Mouse (Mus musculus) heart, embryonic 12.5 days (tissue): ENCODE data around the gene Zfp605. TPM values are rescaled to one million over a fixed set of nuclear protein-coding genes. Genes with fewer than 3 reads are reported as not detected.
"Not testable (repeated sequence)": the region's sequence is repeated elsewhere in the genome, so short reads cannot be mapped to it uniquely, and the experiment has no call there.

Source experiments
- ATAC-seq: fragments of 200-750 bp; cut with Nextera tagmentation; 2 replicates; pipeline ENCODE4 v1.8.0; 2017; ENCODE audit warnings: moderate TSS enrichment, moderate library complexity; ENCODE audit not compliant: insufficient number of reproducible peaks, low FRiP score
- H3K27ac ChIP-seq: fragments of 300-500 bp; sonication (generic); 2 replicates; pipeline ENCODE4 v1.5.1; 2016; ENCODE audit warnings: mild to moderate bottlenecking, moderate library complexity; ENCODE audit not compliant: poor library complexity, severe bottlenecking
- H3K27me3 ChIP-seq: fragments of 300-500 bp; sonication (generic); replicated peaks from 2 replicates; pipeline ENCODE4 v1.6.1; 2016; ENCODE audit warnings: mild to moderate bottlenecking, moderate library complexity
- H3K36me3 ChIP-seq: fragments of 300-500 bp; sonication (generic); 2 replicates; pipeline ENCODE4 v1.6.1; 2016; ENCODE audit warnings: mild to moderate bottlenecking, moderate library complexity
- H3K4me1 ChIP-seq: fragments of 300-500 bp; sonication (generic); replicated peaks from 2 replicates; pipeline ENCODE4 v1.6.1; 2016; ENCODE audit warnings: mild to moderate bottlenecking
- H3K4me2 ChIP-seq: fragments of 300-500 bp; sonication (generic); 2 replicates; pipeline ENCODE4 v1.6.1; 2016; ENCODE audit warnings: mild to moderate bottlenecking, moderate library complexity
- H3K4me3 ChIP-seq: fragments of 300-500 bp; sonication (generic); 2 replicates; pipeline ENCODE4 v1.5.1; 2016; ENCODE audit warnings: mild to moderate bottlenecking
- H3K9ac ChIP-seq: fragments of 300-500 bp; sonication (generic); 2 replicates; pipeline ENCODE4 v1.6.1; 2016; ENCODE audit warnings: mild to moderate bottlenecking, moderate library complexity
- H3K9me3 ChIP-seq: fragments of 300-500 bp; sonication (generic); replicated peaks from 2 replicates; pipeline ENCODE4 v1.6.1; 2016; ENCODE audit warnings: mild to moderate bottlenecking, moderate library complexity
- WGBS: fragments of 180-500 bp; shearing (Covaris S2); methylation state at CpG from one replicate; pipeline ENCODE4 v1.1.7; 2016; 5-methylcytosine and 5-hydroxymethylcytosine counted together
- polyA plus RNA-seq: library from polyadenylated mRNA; unstranded; fragments of >200 nt; fragmentation: Nextera tagmentation; extraction: Ambion mirVana; gene quantifications from 2 replicates; pipeline ENCODE4 v1.2.1, GENCODE M21; 2016

The Zfp605 gene
- 2.3 and 2.6 TPM in 2 replicates for polyA plus RNA-seq

GRCm38 (mm10) chr5:110109991-110110441, at the start of gene Zfp605:
Gene Zfp605, plus strand, starts transcription at chr5:110110092.
- peak; percentile 51 for ATAC-seq
- peaks cover 35% of the 10 kb centered on the region for H3K36me3 ChIP-seq
- no peaks in the 10 kb centered on the region for H3K27me3 ChIP-seq
- H3K27ac ChIP-seq = peak within 1 kb of the TSS; percentile 91
- H3K4me3 ChIP-seq = peak within 1 kb of the TSS; percentile 64
- H3K9me3 ChIP-seq = 0 out of 2 replicates have a peak, but pooled peaks cover 3% of the 10 kb centered on the region
- peaks cover 14% of the 10 kb centered on the region for H3K4me1 ChIP-seq
- peak within 1 kb of the TSS; percentile 77 for H3K4me2 ChIP-seq
- H3K9ac ChIP-seq = peak within 1 kb of the TSS; percentile 72
- 0% methylated on average over 12 of the region's 12 CpGs for WGBS

GRCm38 (mm10) chr5:110072413-110072812, 37.5 kb upstream of the Zfp605 start, which contains the start of gene Gm17655:
Gene Gm17655, minus strand, starts transcription at chr5:110072513.
- H3K27me3 ChIP-seq, H3K27ac ChIP-seq, H3K4me2 ChIP-seq, H3K4me1 ChIP-seq, H3K36me3 ChIP-seq, ATAC-seq, H3K9ac ChIP-seq, H3K4me3 ChIP-seq: not testable (repeated sequence)
- WGBS = 88% methylated on average over 2 of the region's 2 CpGs
- H3K9me3 ChIP-seq = peaks cover 31% of the 10 kb centered on the region

DNA sequence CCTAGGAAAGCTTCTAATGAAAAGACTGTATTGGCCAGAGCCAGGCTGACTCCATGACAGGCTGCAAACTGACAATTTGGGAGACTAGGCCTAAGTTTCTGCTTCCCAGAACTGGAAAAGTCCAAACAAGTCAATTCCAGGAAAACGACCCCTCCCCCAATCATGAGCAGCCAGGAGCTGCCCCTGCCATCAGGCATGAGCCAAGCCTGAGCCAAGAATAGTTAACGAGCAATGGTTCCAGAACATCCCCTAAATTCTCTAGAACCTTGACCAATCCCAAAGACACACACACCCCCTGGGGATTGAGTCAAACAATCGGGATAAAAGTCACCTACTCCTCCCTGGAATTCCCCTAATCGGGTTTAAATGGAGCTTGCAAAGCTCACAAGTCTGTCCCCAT, 26.9 kb upstream of the Zfp605 start:
- ATAC-seq = no peak
- Histone ChIP-seq H3K4me2 (no peak overlapping the region), H3K4me3 (no peak overlapping the region), H3K27me3 (no peaks in the 10 kb centered on the region), H3K9me3 (no peaks in the 10 kb centered on the region; the same call in 1 of the 2 replicates), H3K9ac (no peak overlapping the region), H3K36me3 (peaks cover 7% of the 10 kb centered on the region), H3K4me1 (no peaks in the 10 kb centered on the region), H3K27ac (no peak overlapping the region)
- WGBS = 79% methylated on average over 4 of the region's 4 CpGs

- Histone ChIP-seq H3K36me3 (no peaks in the 10 kb centered on the region), H3K9ac (no peak overlapping the region), H3K4me1 (no peaks in the 10 kb centered on the region), H3K4me2 (peak overlapping the region; percentile 33), H3K4me3 (peak overlapping the region; percentile 20; the same call in 1 of the 2 replicates), H3K27me3 (no peaks in the 10 kb centered on the region), H3K27ac (no peak overlapping the region), H3K9me3 (no peaks in the 10 kb centered on the region; the same call in 1 of the 2 replicates)
- 21% methylated on average over 14 of the region's 14 CpGs for WGBS
- ATAC-seq = peak; percentile 66; the same call in 1 of the 2 replicates
Measured at GRCm38 (mm10) chr5:110086161-110086866, 23.6 kb upstream of the Zfp605 start.

- Histone ChIP-seq H3K4me1 (peaks cover 9% of the 10 kb centered on the region), H3K4me3 (no peak overlapping the region), H3K36me3 (no peaks in the 10 kb centered on the region), H3K27ac (no peak overlapping the region), H3K9ac (no peak overlapping the region), H3K9me3 (no peaks in the 10 kb centered on the region), H3K4me2 (no peak overlapping the region), H3K27me3 (no peaks in the 10 kb centered on the region)
- WGBS = 65% methylated on average over 2 of the region's 2 CpGs
- ATAC-seq = no peak
Measured at GRCm38 (mm10) chr5:110091546-110091945, 18.3 kb upstream of the Zfp605 start.

DNA sequence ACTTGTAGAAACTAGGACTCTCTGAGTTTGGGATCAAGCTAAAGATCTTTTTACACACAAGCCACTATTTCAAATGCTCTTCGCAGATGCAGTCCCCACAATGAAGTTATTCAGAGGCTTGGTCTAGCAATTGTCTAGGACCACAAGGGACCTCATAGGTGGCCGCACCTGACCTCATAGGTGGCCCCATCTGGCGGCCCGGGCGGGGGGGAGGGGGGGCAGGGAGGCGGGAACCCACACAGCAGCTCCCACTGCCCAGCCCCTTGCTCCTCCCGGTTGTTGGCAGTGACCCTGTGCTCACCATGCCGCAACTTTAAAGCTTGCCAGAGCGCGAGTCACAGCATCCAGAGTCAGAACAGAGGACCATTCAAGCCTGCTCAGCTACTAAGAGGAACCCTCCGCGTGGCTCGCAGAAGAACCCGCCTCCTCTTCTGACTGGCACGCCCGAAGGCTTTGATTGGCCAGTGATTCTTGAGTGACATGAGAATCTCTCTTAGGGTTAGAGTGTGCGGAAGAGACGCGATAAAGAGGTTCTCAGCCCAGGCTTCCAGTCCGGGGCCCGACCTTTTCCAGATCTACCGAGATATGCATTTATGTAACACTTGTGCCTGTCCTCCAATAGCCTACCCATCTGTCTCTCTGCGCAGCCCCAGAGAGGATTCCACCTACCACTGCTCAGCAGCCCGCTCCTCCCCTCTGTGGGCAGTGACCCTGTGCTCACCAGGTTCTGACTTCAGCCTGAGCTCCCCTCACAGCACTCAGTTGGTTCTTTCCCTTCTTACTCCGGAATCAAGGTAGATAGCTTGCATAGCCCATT, 15.7 kb upstream of the Zfp605 start, which contains the start of gene Gm35315:
Gene Gm35315, minus strand, starts transcription at position 391 of the 817 bp plus-strand sequence.
- Histone ChIP-seq H3K9ac (peak within 1 kb of the TSS; percentile 73), H3K36me3 (no peaks in the 10 kb centered on the region), H3K9me3 (no peaks in the 10 kb centered on the region), H3K4me2 (peak within 1 kb of the TSS; percentile 93), H3K27ac (no peak within 1 kb of the TSS; the same call in 1 of the 2 replicates), H3K27me3 (0 out of 2 replicates have a peak, but pooled peaks cover 3% of the 10 kb centered on the region), H3K4me3 (peak within 1 kb of the TSS; percentile 54), H3K4me1 (peaks cover 9% of the 10 kb centered on the region)
- ATAC-seq = peak; percentile 97
- WGBS = 3% methylated on average over 25 of the region's 25 CpGs

DNA sequence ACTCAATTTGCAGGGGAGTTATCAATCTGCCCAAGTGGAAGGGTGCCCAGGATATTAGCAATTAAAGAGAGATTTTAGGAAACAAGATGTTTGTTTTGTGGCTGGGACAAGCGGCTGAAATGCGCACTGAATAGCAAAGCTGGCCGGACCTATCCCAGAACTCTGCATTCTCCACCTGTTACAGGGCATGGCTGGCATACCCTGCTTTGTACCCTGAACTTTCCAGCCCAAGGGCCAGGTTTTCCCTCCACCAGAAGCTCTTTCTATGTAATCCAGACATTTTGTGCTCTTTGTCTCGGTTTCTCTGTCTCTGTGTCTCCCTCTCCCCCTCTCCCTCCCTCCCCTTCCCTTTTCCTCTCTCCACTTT, 15.1 kb upstream of the Zfp605 start:
- Histone ChIP-seq H3K4me3 (peak overlapping the region; percentile 54), H3K4me2 (peak overlapping the region; percentile 93), H3K27ac (no peak overlapping the region), H3K4me1 (peaks cover 9% of the 10 kb centered on the region), H3K27me3 (0 out of 2 replicates have a peak, but pooled peaks cover 8% of the 10 kb centered on the region), H3K9me3 (no peaks in the 10 kb centered on the region), H3K36me3 (no peaks in the 10 kb centered on the region), H3K9ac (peak overlapping the region; percentile 73)
- no peak for ATAC-seq
- WGBS = 6% methylated on average over 4 of the region's 4 CpGs

DNA sequence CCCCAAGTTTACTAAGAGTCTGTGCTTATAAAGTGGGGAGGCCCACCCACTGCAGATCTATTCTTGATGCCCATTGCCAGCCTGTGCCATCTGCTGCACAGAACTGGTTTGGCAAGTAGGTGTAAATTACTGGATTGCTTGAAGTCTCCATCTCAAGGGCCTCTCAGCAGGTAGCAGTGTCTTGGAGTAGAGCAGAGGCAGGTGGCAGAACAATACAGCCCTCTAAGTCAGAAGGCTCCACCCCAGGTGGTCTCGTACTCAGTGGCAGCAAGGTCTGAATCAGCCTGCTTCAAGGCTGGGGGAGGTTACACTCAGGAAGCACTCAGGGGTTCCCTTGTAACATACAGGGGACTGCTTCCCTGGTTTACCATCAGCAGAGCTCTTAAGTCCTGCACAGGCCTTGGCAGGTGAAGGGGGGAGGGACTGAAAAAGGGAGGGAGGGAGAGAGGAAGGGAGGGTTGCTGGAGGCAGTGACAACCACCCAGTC, 10.9 kb upstream of the Zfp605 start:
- H3K27ac ChIP-seq = no peak overlapping the region
- no peak overlapping the region for H3K4me2 ChIP-seq
- peaks cover 17% of the 10 kb centered on the region for H3K36me3 ChIP-seq
- WGBS = 58% methylated on average over 1 of the region's 1 CpGs
- H3K4me3 ChIP-seq = no peak overlapping the region
- H3K9me3 ChIP-seq = no peaks in the 10 kb centered on the region
- no peak for ATAC-seq
- no peak overlapping the region for H3K9ac ChIP-seq
- H3K4me1 ChIP-seq = peaks cover 26% of the 10 kb centered on the region
- 0 out of 2 replicates have a peak, but pooled peaks cover 13% of the 10 kb centered on the region for H3K27me3 ChIP-seq

- H3K4me2 ChIP-seq = peak within 1 kb of the TSS; percentile 84
- WGBS = 6% methylated on average over 25 of the region's 25 CpGs
- H3K9ac ChIP-seq = peak within 1 kb of the TSS; percentile 11; the same call in 1 of the 2 replicates
- H3K4me1 ChIP-seq = peaks cover 23% of the 10 kb centered on the region
- no peak within 1 kb of the TSS for H3K27ac ChIP-seq
- 0 out of 2 replicates have a peak, but pooled peaks cover 13% of the 10 kb centered on the region for H3K27me3 ChIP-seq
- H3K36me3 ChIP-seq = peaks cover 26% of the 10 kb centered on the region
- no peaks in the 10 kb centered on the region for H3K9me3 ChIP-seq
- 0 out of 2 replicates have a peak, but pooled peaks have one; percentile 17 for ATAC-seq
- H3K4me3 ChIP-seq = peak within 1 kb of the TSS; percentile 41
Measured at GRCm38 (mm10) chr5:110099656-110100580, 10.0 kb upstream of the Zfp605 start, which contains the start of gene Plcxd1. Gene Plcxd1, plus strand, starts transcription at chr5:110099969.
